Mouse (Mus musculus): ENCODE results near the gene Prdm5. TPM values are rescaled to one million over a fixed set of nuclear protein-coding genes. Genes with fewer than 3 reads are reported as not detected.

The Prdm5 gene
- polyA plus RNA-seq, 1 experiment, result 37.6 TPM

DNA sequence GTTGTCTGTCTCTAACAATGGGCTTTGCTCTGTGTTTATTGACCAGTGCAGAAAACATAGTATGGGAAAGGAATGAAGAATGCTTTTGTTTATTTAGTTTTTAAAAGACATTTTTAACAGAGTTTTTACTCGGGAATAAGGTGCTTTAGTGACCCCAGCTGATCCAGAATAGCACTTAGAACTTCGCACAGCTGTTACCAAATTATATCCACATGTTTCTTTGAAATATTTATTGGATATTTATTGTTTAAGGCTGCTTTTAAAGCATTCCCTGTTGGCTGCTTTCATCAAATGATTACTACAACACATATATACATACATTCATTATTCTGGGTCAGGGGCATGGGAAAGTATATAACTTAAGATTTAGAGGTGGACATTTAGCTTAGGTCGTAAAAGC, 32.9 kb downstream of the Prdm5 start:
- TF ChIP-seq CTCF (IDR thresholded peaks at IDR 0.05; ENCODE audit: borderline replicate concordance, insufficient read depth, low read length) (no peak), POLR2A (IDR thresholded peaks at IDR 0.05; ENCODE audit: low read depth, low read length) (no peak)
- H3K27ac ChIP-seq (ENCODE audit: insufficient read depth, low read length), result no peak overlapping the region

GRCm38 (mm10) chr6:65818039-65818747, 39.4 kb downstream of the Prdm5 start:
- Histone ChIP-seq H3K27ac (ENCODE audit: insufficient read depth, low read length) (no peak overlapping the region), H3K4me1 (ENCODE audit: control insufficient read depth, insufficient read depth, low read length) (no peaks in the 10 kb centered on the region), H3K4me3 (ENCODE audit: insufficient read depth, low read length) (no peak overlapping the region)
- no peak for TF ChIP-seq POLR2A (IDR thresholded peaks at IDR 0.05; ENCODE audit: low read depth, low read length)

More for the DNA sequence above, 32.9 kb downstream of the Prdm5 start:
- Histone ChIP-seq H3K4me3 (ENCODE audit: insufficient read depth, low read length) (no peak overlapping the region), H3K4me1 (ENCODE audit: control insufficient read depth, insufficient read depth, low read length) (no peaks in the 10 kb centered on the region)

- TF ChIP-seq POLR2A (IDR thresholded peaks at IDR 0.05; ENCODE audit: low read depth, low read length) (no peak), CTCF (IDR thresholded peaks at IDR 0.05; ENCODE audit: borderline replicate concordance, insufficient read depth, low read length) (no peak)
- Histone ChIP-seq H3K27ac (ENCODE audit: insufficient read depth, low read length) (no peak overlapping the region), H3K4me1 (ENCODE audit: control insufficient read depth, insufficient read depth, low read length) (peaks cover 3% of the 10 kb centered on the region), H3K4me3 (ENCODE audit: insufficient read depth, low read length) (no peak overlapping the region)
These were observed 49.9 kb downstream of the Prdm5 start for GRCm38 (mm10) chr6:65828656-65829055.

- TF ChIP-seq POLR2A (IDR thresholded peaks at IDR 0.05; ENCODE audit: low read depth, low read length) (no peak), CTCF (IDR thresholded peaks at IDR 0.05; ENCODE audit: borderline replicate concordance, insufficient read depth, low read length) (no peak)
- Histone ChIP-seq H3K4me3 (ENCODE audit: insufficient read depth, low read length) (no peak overlapping the region), H3K4me1 (ENCODE audit: control insufficient read depth, insufficient read depth, low read length) (peaks cover 3% of the 10 kb centered on the region), H3K27ac (ENCODE audit: insufficient read depth, low read length) (peak overlapping the region; percentile 51; the same call in 1 of the 2 replicates)
These were observed 52.7 kb downstream of the Prdm5 start for GRCm38 (mm10) chr6:65831443-65831842.

DNA sequence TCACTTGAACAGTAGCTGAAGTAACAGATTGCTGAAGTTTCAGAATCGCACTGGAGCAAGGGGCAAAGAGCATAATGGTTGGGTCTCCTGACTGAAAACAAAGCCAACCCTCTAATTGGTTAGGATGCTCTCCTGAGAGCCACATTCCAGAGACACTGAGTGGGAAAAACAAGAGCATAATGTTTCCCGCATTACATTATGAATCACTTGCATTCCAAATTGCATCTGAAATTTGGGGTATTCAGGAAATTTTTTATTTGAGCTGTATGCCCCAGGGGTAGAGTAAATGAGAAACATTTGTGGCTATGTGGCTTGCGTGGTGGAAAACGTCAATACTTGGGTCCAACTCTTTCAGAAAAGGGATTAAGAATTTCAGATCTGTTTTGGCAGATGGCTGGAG, 55.2 kb downstream of the Prdm5 start:
- no peak for TF ChIP-seq POLR2A (IDR thresholded peaks at IDR 0.05; ENCODE audit: low read depth, low read length)
- TF ChIP-seq CTCF (IDR thresholded peaks at IDR 0.05; ENCODE audit: borderline replicate concordance, insufficient read depth, low read length), result no peak
- peaks cover 3% of the 10 kb centered on the region for H3K4me1 ChIP-seq (ENCODE audit: control insufficient read depth, insufficient read depth, low read length)
- peak overlapping the region; percentile 83 for H3K27ac ChIP-seq (ENCODE audit: insufficient read depth, low read length)
- no peak overlapping the region for H3K4me3 ChIP-seq (ENCODE audit: insufficient read depth, low read length)

DNA sequence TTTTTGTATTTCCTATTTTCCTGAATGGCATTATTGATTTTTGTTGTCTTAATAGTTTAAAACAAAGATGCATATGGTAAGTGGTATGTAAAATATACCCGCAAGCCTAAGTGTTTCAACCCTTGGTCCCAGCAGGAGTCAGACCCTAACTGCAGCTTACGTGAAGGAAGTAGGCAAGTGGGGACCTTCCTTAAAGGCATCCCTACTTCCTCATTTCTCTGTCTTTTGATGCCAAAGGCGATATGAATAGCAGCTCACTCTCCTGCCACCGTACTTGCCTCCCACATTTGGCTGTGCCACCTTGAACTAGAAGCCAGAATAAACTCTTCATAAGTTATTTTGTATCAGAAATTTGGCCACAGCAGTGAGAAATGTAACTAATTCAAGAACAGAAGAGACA, 63.8 kb downstream of the Prdm5 start:
- TF ChIP-seq POLR2A (IDR thresholded peaks at IDR 0.05; ENCODE audit: low read depth, low read length) (no peak), CTCF (IDR thresholded peaks at IDR 0.05; ENCODE audit: borderline replicate concordance, insufficient read depth, low read length) (no peak)
- no peak overlapping the region for H3K27ac ChIP-seq (ENCODE audit: insufficient read depth, low read length)
- no peak overlapping the region for H3K4me3 ChIP-seq (ENCODE audit: insufficient read depth, low read length)
- H3K4me1 ChIP-seq (ENCODE audit: control insufficient read depth, insufficient read depth, low read length), result no peaks in the 10 kb centered on the region

DNA sequence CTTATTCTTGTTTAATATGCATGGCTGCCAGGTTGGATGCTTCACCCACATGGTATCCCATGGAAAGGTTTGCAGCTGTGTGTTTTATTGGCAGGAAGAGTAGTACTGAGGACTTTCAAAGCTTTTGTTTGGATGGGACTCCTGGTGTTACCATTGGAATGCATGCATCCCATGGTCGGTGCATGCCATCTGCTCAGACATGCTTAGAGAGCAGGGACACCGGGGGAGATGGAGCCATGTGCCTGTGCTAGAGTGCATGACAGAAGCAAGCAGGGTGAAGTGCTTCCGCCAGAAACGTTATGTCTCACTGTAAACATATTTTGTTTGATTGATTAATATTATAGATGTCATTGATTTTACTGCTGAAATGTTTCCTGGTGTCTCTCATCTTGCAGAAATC, 70.3 kb downstream of the Prdm5 start:
- Histone ChIP-seq H3K4me3 (ENCODE audit: insufficient read depth, low read length) (no peak overlapping the region), H3K4me1 (ENCODE audit: control insufficient read depth, insufficient read depth, low read length) (no peaks in the 10 kb centered on the region), H3K27ac (ENCODE audit: insufficient read depth, low read length) (no peak overlapping the region)
- TF ChIP-seq CTCF (IDR thresholded peaks at IDR 0.05; ENCODE audit: borderline replicate concordance, insufficient read depth, low read length) (no peak), POLR2A (IDR thresholded peaks at IDR 0.05; ENCODE audit: low read depth, low read length) (no peak)

- Histone ChIP-seq H3K4me3 (ENCODE audit: insufficient read depth, low read length) (no peak overlapping the region), H3K4me1 (ENCODE audit: control insufficient read depth, insufficient read depth, low read length) (peaks cover 4% of the 10 kb centered on the region), H3K27ac (ENCODE audit: insufficient read depth, low read length) (no peak overlapping the region)
- no peak for TF ChIP-seq CTCF (IDR thresholded peaks at IDR 0.05; ENCODE audit: borderline replicate concordance, insufficient read depth, low read length)
- TF ChIP-seq POLR2A (IDR thresholded peaks at IDR 0.05; ENCODE audit: low read depth, low read length), result no peak
These were observed 70.9 kb downstream of the Prdm5 start for GRCm38 (mm10) chr6:65849687-65850086.

DNA sequence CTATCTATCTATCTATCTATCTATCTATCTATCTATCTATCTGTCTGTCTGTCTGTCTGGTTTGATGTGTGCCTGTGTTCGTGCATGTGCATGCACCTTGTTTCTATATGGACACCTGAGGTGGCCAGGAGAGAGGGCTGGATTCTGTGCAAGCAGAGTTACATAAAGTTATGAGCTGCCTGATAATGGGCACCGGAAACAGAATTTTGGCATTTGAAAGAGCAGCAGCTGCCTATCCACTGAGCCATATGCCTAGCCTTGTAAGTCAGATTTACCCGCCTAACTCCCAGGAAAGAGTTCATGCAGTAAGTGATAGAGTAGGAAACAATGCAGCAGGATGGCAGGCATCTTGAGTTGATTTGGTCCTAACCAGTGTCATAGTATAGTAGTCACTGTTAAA, 71.4 kb downstream of the Prdm5 start:
- H3K4me3 ChIP-seq (ENCODE audit: insufficient read depth, low read length), result no peak overlapping the region
- TF ChIP-seq CTCF (IDR thresholded peaks at IDR 0.05; ENCODE audit: borderline replicate concordance, insufficient read depth, low read length), result no peak
- no peak for TF ChIP-seq POLR2A (IDR thresholded peaks at IDR 0.05; ENCODE audit: low read depth, low read length)
- no peak overlapping the region for H3K27ac ChIP-seq (ENCODE audit: insufficient read depth, low read length)
- peaks cover 9% of the 10 kb centered on the region for H3K4me1 ChIP-seq (ENCODE audit: control insufficient read depth, insufficient read depth, low read length)

GRCm38 (mm10) chr6:65854020-65854419, 75.2 kb downstream of the Prdm5 start:
- peaks cover 9% of the 10 kb centered on the region for H3K4me1 ChIP-seq (ENCODE audit: control insufficient read depth, insufficient read depth, low read length)
- H3K27ac ChIP-seq (ENCODE audit: insufficient read depth, low read length), result no peak overlapping the region
- no peak overlapping the region for H3K4me3 ChIP-seq (ENCODE audit: insufficient read depth, low read length)
- no peak for TF ChIP-seq CTCF (IDR thresholded peaks at IDR 0.05; ENCODE audit: borderline replicate concordance, insufficient read depth, low read length)
- no peak for TF ChIP-seq POLR2A (IDR thresholded peaks at IDR 0.05; ENCODE audit: low read depth, low read length)
